13 mouse cellular contexts compared by ENCODE assay signal in the genomic region with DNA sequence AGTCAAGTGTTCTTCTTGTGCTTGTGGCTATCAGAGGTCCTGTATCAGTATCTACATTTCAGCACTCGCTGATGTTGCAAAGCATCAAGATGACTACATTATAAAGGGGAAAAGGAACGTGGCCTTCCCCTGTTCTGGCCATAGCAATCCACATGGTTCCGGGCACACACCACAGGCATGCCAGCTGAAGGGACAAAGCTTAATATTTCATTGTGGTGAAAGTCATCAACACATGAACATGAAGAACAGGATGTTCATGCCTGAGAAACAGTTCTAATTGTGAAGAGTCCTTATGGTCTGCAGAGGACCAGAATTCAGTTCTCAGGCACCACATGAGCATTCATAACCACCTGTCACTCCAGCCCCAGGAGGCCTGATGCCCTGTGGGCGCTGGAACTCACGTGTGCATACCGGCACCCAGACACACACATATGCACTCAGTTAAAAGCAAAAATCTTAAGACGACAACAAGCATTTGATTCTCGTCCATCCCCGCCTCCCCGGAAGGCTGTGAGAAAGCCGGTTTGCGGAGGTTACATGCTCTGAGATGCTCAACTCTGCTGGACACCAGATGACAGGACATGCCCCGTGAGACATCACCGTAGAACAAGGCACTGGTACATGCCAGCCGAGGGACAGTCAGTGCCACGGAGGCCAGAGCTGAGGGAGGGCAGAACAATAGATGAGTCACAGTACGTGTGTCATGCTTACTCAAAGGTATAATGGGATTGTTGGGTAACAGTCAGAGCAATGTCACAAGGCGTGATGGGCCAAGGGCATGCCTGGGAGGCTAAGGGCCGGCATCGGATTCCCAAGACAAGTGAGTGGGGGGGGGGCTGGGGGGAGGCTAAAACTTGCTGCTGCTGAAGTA. TPM values are rescaled to one million over a fixed set of nuclear protein-coding genes. Genes with fewer than 3 reads are reported as not detected.
A peak's percentile ranks its signal among the peaks of the same experiment; 100 is the strongest.
DNase-seq lines count a peak whose midpoint lies in the region; ATAC-seq and TF ChIP-seq lines count a peak whose summit lies in the region.
"Had no signal": no experiment of that assay in that cellular context is flagged by ENCODE, and none has a peak within 500 bp of the region (broad histone marks: within the 10 kb centered on the region; RNA-seq: fewer than 3 reads in every experiment).

No protein-coding gene starts in this region.

- H3K4me2 ChIP-seq in heart, embryonic 13.5 days: 0 out of 2 replicates have a peak overlapping the region, but pooled peaks have one; percentile 46
- H3K4me2 ChIP-seq in myocyte (ENCODE audit: low read depth): peak overlapping the region; percentile 52
- H3K4me2 ChIP-seq in hindbrain, embryonic 13.5 days: no peak overlapping the region
- H3K4me2 ChIP-seq: limb, embryonic 15.5 days; neural tube, embryonic 13.5 days had no signal

- no peaks in the 10 kb centered on the region for H3K36me3 ChIP-seq in heart, embryonic 13.5 days
- peaks cover 19% of the 10 kb centered on the region for H3K36me3 ChIP-seq in megakaryocyte, embryonic 14.5 days (replicated peaks; ENCODE audit: low read length)
- no peaks in the 10 kb centered on the region for H3K36me3 ChIP-seq in myocyte (ENCODE audit: control insufficient read depth, insufficient read depth)
- no peaks in the 10 kb centered on the region for H3K36me3 ChIP-seq in hindbrain, embryonic 13.5 days
- H3K36me3 ChIP-seq: limb, embryonic 15.5 days; neural tube, embryonic 13.5 days had no signal

- H3K9ac ChIP-seq in heart, embryonic 13.5 days: peak overlapping the region; percentile 71
- no peak overlapping the region for H3K9ac ChIP-seq in hindbrain, embryonic 13.5 days
- H3K9ac ChIP-seq: limb, embryonic 15.5 days; neural tube, embryonic 13.5 days had no signal

- WGBS in heart, embryonic 13.5 days: 68% methylated on average over 20 of the region's 20 CpGs
- WGBS in hindbrain, embryonic 13.5 days: 62% methylated on average over 20 of the region's 20 CpGs

- H3K27me3 ChIP-seq in heart, embryonic 13.5 days (replicated peaks): no peaks in the 10 kb centered on the region
- H3K27me3 ChIP-seq in megakaryocyte, embryonic 14.5 days (replicated peaks): no peaks in the 10 kb centered on the region
- H3K27me3 ChIP-seq in myocyte (ENCODE audit: control insufficient read depth, insufficient read depth, insufficient read length): no peaks in the 10 kb centered on the region
- no peaks in the 10 kb centered on the region for H3K27me3 ChIP-seq in hindbrain, embryonic 13.5 days
- H3K27me3 ChIP-seq: limb, embryonic 15.5 days; neural tube, embryonic 13.5 days had no signal

- H3K4me1 ChIP-seq in heart, embryonic 13.5 days: peaks cover 83% of the 10 kb centered on the region
- H3K4me1 ChIP-seq in megakaryocyte, embryonic 14.5 days: peaks cover 95% of the 10 kb centered on the region
- H3K4me1 ChIP-seq in hindbrain, embryonic 13.5 days (replicated peaks): peaks cover 37% of the 10 kb centered on the region

- H3ac ChIP-seq in myocyte (ENCODE audit: control insufficient read depth, insufficient read length): no peak overlapping the region

- no peaks in the 10 kb centered on the region for H3K9me3 ChIP-seq in heart, embryonic 13.5 days
- no peaks in the 10 kb centered on the region for H3K9me3 ChIP-seq in megakaryocyte, embryonic 14.5 days
- no peaks in the 10 kb centered on the region for H3K9me3 ChIP-seq in hindbrain, embryonic 13.5 days
- H3K9me3 ChIP-seq: limb, embryonic 15.5 days; neural tube, embryonic 13.5 days had no signal

- no peak for DNase-seq in heart, adult 8-10 months (ENCODE audit: low spot score)
- peak; percentile 56 for DNase-seq in adrenal gland, postnatal 10 days
- no peak for DNase-seq in urinary bladder, postnatal 14 days (ENCODE audit: low spot score)
- DNase-seq: kidney, postnatal 4 days; midbrain, embryonic 14.5 days had no signal

- H3K79me2 ChIP-seq in myocyte (ENCODE audit: control insufficient read depth, insufficient read depth): no peaks in the 10 kb centered on the region

- H3K4me3 ChIP-seq in heart, embryonic 13.5 days: no peak overlapping the region
- peak overlapping the region; percentile 76 for H3K4me3 ChIP-seq in megakaryocyte, embryonic 14.5 days (replicated peaks)
- no peak overlapping the region for H3K4me3 ChIP-seq in myocyte
- no peak overlapping the region for H3K4me3 ChIP-seq in hindbrain, embryonic 13.5 days
- H3K4me3 ChIP-seq: limb, embryonic 15.5 days; neural tube, embryonic 13.5 days had no signal

- ATAC-seq in heart, embryonic 13.5 days (ENCODE audit: extremely low read depth, insufficient number of reproducible peaks, low FRiP score, low TSS enrichment): no peak
- no peak for ATAC-seq in megakaryocyte, adult 5-6 weeks (ENCODE audit: poor library complexity, severe bottlenecking)
- ATAC-seq in hindbrain, embryonic 13.5 days (ENCODE audit: low FRiP score): no peak
- ATAC-seq: intestine, embryonic 16.5 days had no signal

- TF ChIP-seq POLR2A in myocyte (IDR thresholded peaks at IDR 0.05; ENCODE audit: insufficient read length, low read depth): no peak

- H3K27ac ChIP-seq in heart, embryonic 13.5 days (replicated peaks): peak overlapping the region; percentile 97
- H3K27ac ChIP-seq in hindbrain, embryonic 13.5 days: no peak overlapping the region
- H3K27ac ChIP-seq: limb, embryonic 15.5 days; neural tube, embryonic 13.5 days had no signal

TF ChIP-seq in myocyte, 11 proteins besides CTCF, POLR2A, EP300 and RAD21:
- no peak for TF ChIP-seq E2F4 (IDR thresholded peaks at IDR 0.05; ENCODE audit: insufficient read depth)
- TF ChIP-seq POLR2AphosphoS2 (IDR thresholded peaks at IDR 0.05; ENCODE audit: insufficient read length, low read depth): no peak
- TF ChIP-seq TCF3 (IDR thresholded peaks at IDR 0.05; ENCODE audit: insufficient read length, low read depth): no peak
- TF ChIP-seq CEBPB (IDR thresholded peaks at IDR 0.05; ENCODE audit: insufficient read depth, poor library complexity, severe bottlenecking): peak; percentile 70
- peak in 2 of 3 experiments; percentile 5 to 36 for TF ChIP-seq MYOG (IDR thresholded peaks at IDR 0.05; ENCODE audit: control insufficient read depth in 1 of 3, insufficient read depth in 1 of 3, insufficient read length in 2 of 3, low read depth in 2 of 3)
- TF ChIP-seq MYOD1 (IDR thresholded peaks at IDR 0.05; ENCODE audit: control insufficient read depth in 1 of 3, insufficient read length in 2 of 3, low read depth in 2 of 3): peak in 2 of 3 experiments; percentile 35 to 47

RNA-seq across cellular contexts. Expression of a gene that starts 56.2 kb away (rescaled TPM):
- polyA plus RNA-seq in heart, embryonic 13.5 days (2015; fragmentation: Nextera tagmentation; extraction: Ambion mirVana): 19.3 and 20.0 TPM in 2 replicates
- total RNA-seq in heart, adult 8-10 months (2022): 10 to 100 TPM; 16.0 to 22.3 (median 17.4) TPM
- polyA plus RNA-seq in megakaryocyte, embryonic 14.5 days (2012; ENCODE audit: insufficient read depth, low replicate concordance): 350 and 629 TPM in 2 replicates
- total RNA-seq in megakaryocyte, adult 5-6 weeks (2015): 65.2 and 66.9 TPM in 2 replicates
- 155 and 168 TPM in 2 replicates for total RNA-seq in megakaryocyte, adult 5-6 weeks (2017)
- total RNA-seq in adrenal gland, postnatal 10 days (2021): 100 to 1,000 TPM in 1 of 2 experiments, 10 to 100 TPM in 1; 73.4 to 104 TPM
- polyA plus RNA-seq in myocyte (2012; fragmentation: generic; extraction: Trizol): 16.3 TPM
- 12.7 and 13.8 TPM in 2 replicates for polyA plus RNA-seq in hindbrain, embryonic 13.5 days (2015; fragmentation: Nextera tagmentation; extraction: Ambion mirVana)

Comparison
In these comparisons a context has a peak if more than half of its experiments do, and no peak if none do; other contexts are left out.
1. RNA of a gene that starts 56.2 kb away (polyA plus RNA-seq): 350 to 629 TPM in megakaryocyte, embryonic 14.5 days; 19.3 to 20.0 TPM in heart, embryonic 13.5 days, 16.3 TPM in myocyte (single experiment) and 12.7 to 13.8 TPM in hindbrain, embryonic 13.5 days; every median in the first group is over 10 times any median in the second.